In genomic region chr3:58631693-58632092, GRCm38 (mm10) we compare ENCODE assay signal across 28 mouse cellular contexts. TPM values are rescaled to one million over a fixed set of nuclear protein-coding genes. Genes with fewer than 3 reads are reported as not detected.
A peak's percentile ranks its signal among the peaks of the same experiment; 100 is the strongest.
DNase-seq lines count a peak whose midpoint lies in the region; ATAC-seq lines count a peak whose summit lies in the region.
"Had no signal": no experiment of that assay in that cellular context is flagged by ENCODE, and none has a peak within 500 bp of the region (broad histone marks: within the 10 kb centered on the region; RNA-seq: fewer than 3 reads in every experiment).

No protein-coding gene starts in this region.

- no peak overlapping the region for H3K9ac ChIP-seq in hindbrain, embryonic 16.5 days (ENCODE audit: low read depth, low read length)
- H3K9ac ChIP-seq: embryonic facial prominence, embryonic 13.5 days; embryonic facial prominence, embryonic 15.5 days; forebrain, embryonic 12.5 days had no signal

- H3K27me3 ChIP-seq in hindbrain, embryonic 16.5 days (replicated peaks; ENCODE audit: control insufficient read depth, insufficient read depth, low read length) = no peaks in the 10 kb centered on the region
- H3K27me3 ChIP-seq: embryonic facial prominence, embryonic 13.5 days; embryonic facial prominence, embryonic 15.5 days; forebrain, embryonic 12.5 days had no signal

- H3K9me3 ChIP-seq in hindbrain, embryonic 16.5 days (ENCODE audit: control insufficient read depth, low read length) = no peaks in the 10 kb centered on the region
- H3K9me3 ChIP-seq: embryonic facial prominence, embryonic 13.5 days; embryonic facial prominence, embryonic 15.5 days; forebrain, embryonic 10.5 days; forebrain, embryonic 12.5 days had no signal

- peaks cover 6% of the 10 kb centered on the region for H3K4me1 ChIP-seq in hindbrain, embryonic 16.5 days (ENCODE audit: control insufficient read depth, insufficient read depth, low read depth, low read length)

- H3K36me3 ChIP-seq in hindbrain, embryonic 16.5 days (ENCODE audit: control insufficient read depth, insufficient read depth, low read length) = no peaks in the 10 kb centered on the region
- H3K36me3 ChIP-seq: embryonic facial prominence, embryonic 13.5 days; embryonic facial prominence, embryonic 15.5 days; forebrain, embryonic 10.5 days; forebrain, embryonic 12.5 days had no signal

- DNase-seq in frontal cortex, adult 2 months (ENCODE audit: extremely low spot score in 1 of 2, low spot score in 1 of 2) = peak; percentile 11 to 31
- no peak for DNase-seq in frontal cortex, postnatal 25 days (ENCODE audit: low spot score in 2 of 2)
- peak; percentile 23 for DNase-seq in right cerebral cortex, adult 18-20 months
- DNase-seq in right cerebral cortex, postnatal 4 days = no peak
- DNase-seq in brain, adult 2 months (ENCODE audit: low read depth, low spot score) = peak; percentile 61
- DNase-seq in heart, postnatal 10 days = no peak
- DNase-seq: adrenal gland, adult 8-10 months; adrenal gland, postnatal 14 days; adrenal gland, postnatal 36 days; cerebellum, adult 11 months; cerebellum, adult 18-20 months; cerebellum, adult 8-10 months; cerebellum, adult 9-11 months; cerebellum, postnatal 14 days; cerebellum, postnatal 36 days; embryo, embryonic 11 days had no signal

- no peak overlapping the region for H3K4me3 ChIP-seq in hindbrain, embryonic 16.5 days (ENCODE audit: low read length)
- H3K4me3 ChIP-seq: embryonic facial prominence, embryonic 13.5 days; embryonic facial prominence, embryonic 15.5 days; erythroblast, embryonic 14.5 days; forebrain, embryonic 10.5 days; forebrain, embryonic 12.5 days had no signal

- ATAC-seq in hindbrain, embryonic 16.5 days = no peak
- ATAC-seq: forebrain, embryonic 14.5 days; forebrain, embryonic 16.5 days had no signal

- WGBS in hindbrain, embryonic 16.5 days = 85% methylated on average over 2 of the region's 2 CpGs

- H3K4me2 ChIP-seq in hindbrain, embryonic 16.5 days (ENCODE audit: low read length) = no peak overlapping the region
- H3K4me2 ChIP-seq: embryonic facial prominence, embryonic 13.5 days; embryonic facial prominence, embryonic 15.5 days; forebrain, embryonic 12.5 days had no signal

- H3K27ac ChIP-seq in hindbrain, embryonic 16.5 days (ENCODE audit: low read depth, low read length) = no peak overlapping the region
- H3K27ac ChIP-seq: embryonic facial prominence, embryonic 13.5 days; embryonic facial prominence, embryonic 15.5 days; forebrain, embryonic 10.5 days; forebrain, embryonic 12.5 days had no signal

- intact Hi-C loops in heart, postnatal 10 days (cut with DNase I) = no loop called here

RNA-seq across cellular contexts. Expression of gene Erich6, which starts 5.3 kb away (rescaled TPM):
- 1.8 and 2.0 TPM in 2 replicates for polyA plus RNA-seq in frontal cortex, adult 2 months (2012; rRNA removed)
- total RNA-seq in heart, postnatal 10 days (2021) = under 1 TPM in 1 of 2 experiments, not detected in 1; 0.12 TPM
- polyA plus RNA-seq in hindbrain, embryonic 16.5 days (2015; fragmentation: Nextera tagmentation; extraction: Ambion mirVana) = 0.15 and 0.31 TPM in 2 replicates
- total RNA-seq: adrenal gland, postnatal 14 days; common myeloid progenitor, adult 5-6 weeks; ES-E14; MEL had no signal
- polyA plus RNA-seq: embryonic facial prominence, embryonic 11.5 days; embryonic facial prominence, embryonic 15.5 days; erythroblast, embryonic 14.5 days; forebrain, embryonic 10.5 days; forebrain, embryonic 16.5 days had no signal

RNA-seq across cellular contexts. Expression of gene Selenot, which starts 55.3 kb away (rescaled TPM):
- polyA plus RNA-seq in frontal cortex, adult 2 months (2012; rRNA removed) = 107 and 115 TPM in 2 replicates
- total RNA-seq in heart, postnatal 10 days (2021) = 100 to 1,000 TPM; 117 to 118 TPM
- 25.7 and 27.4 TPM in 2 replicates for polyA plus RNA-seq in hindbrain, embryonic 16.5 days (2015; fragmentation: Nextera tagmentation; extraction: Ambion mirVana)

Comparison
In these comparisons a context has a peak if more than half of its experiments do, and no peak if none do; other contexts are left out.
1. DNase-seq: peak in frontal cortex, adult 2 months (2 of 2), right cerebral cortex, adult 18-20 months (single experiment) and brain, adult 2 months (single experiment); none in frontal cortex, postnatal 25 days (0 of 2), right cerebral cortex, postnatal 4 days (single experiment) and heart, postnatal 10 days (0 of 2).